In the genomic region with DNA sequence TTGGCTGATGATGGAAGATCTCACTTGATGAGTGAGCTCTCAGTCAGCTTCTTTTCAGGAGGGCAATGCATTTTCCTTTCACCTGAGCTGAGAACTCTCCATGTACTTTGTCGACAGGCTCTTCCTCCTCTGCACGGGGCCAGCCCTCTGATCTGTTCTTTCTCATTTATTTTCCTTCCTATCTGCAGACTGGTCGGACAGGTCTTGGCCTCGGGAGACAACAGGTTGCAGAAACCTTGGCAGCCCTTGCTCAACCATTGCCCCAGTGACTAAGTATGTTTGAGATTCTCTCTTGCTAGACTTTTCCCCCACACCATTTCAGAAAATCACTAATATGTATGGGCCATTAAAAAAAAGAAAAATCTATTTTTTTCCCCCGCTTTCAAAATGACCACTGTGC, we compare ENCODE assay signal across 21 mouse cellular contexts.
"Had no signal": no experiment of that assay in that cellular context is flagged by ENCODE, and none has a peak within 500 bp of the region (broad histone marks: within the 10 kb centered on the region; RNA-seq: fewer than 3 reads in every experiment).

No protein-coding gene starts in this region.

- H3K27ac ChIP-seq: kidney, embryonic 15.5 days; left cerebral cortex, adult 2 months; liver, embryonic 13.5 days; neural tube, embryonic 12.5 days; neural tube, embryonic 15.5 days; stomach, embryonic 15.5 days had no signal

- DNase-seq: kidney, adult 8-10 months; kidney, postnatal 10 days; kidney, postnatal 36 days; layer of hippocampus, postnatal 36 days; liver, embryonic 13.5 days; lung, adult 2 months; lung, postnatal 14 days; lung, postnatal 4 days; midbrain, embryonic 14.5 days; right cerebral cortex, adult 18-20 months; right cerebral cortex, postnatal 14 days; right cerebral cortex, postnatal 4 days; thymus, adult 2 months; thymus, postnatal 14 days; thymus, postnatal 4 days had no signal

- H3K27me3 ChIP-seq: kidney, embryonic 15.5 days; liver, embryonic 13.5 days; neural tube, embryonic 12.5 days; neural tube, embryonic 15.5 days; stomach, embryonic 15.5 days had no signal

- H3K36me3 ChIP-seq: kidney, embryonic 15.5 days; liver, embryonic 13.5 days; neural tube, embryonic 12.5 days; neural tube, embryonic 15.5 days; stomach, embryonic 15.5 days had no signal

- H3K9ac ChIP-seq: kidney, embryonic 15.5 days; liver, embryonic 13.5 days; neural tube, embryonic 12.5 days; neural tube, embryonic 15.5 days; stomach, embryonic 15.5 days had no signal

- H3K4me3 ChIP-seq: kidney, embryonic 15.5 days; left cerebral cortex, adult 2 months; liver, embryonic 13.5 days; neural tube, embryonic 12.5 days; neural tube, embryonic 15.5 days; stomach, embryonic 15.5 days had no signal

- H3K4me1 ChIP-seq: kidney, embryonic 15.5 days; liver, embryonic 13.5 days; neural tube, embryonic 12.5 days; neural tube, embryonic 15.5 days; stomach, embryonic 15.5 days had no signal

- H3K9me3 ChIP-seq: kidney, embryonic 15.5 days; liver, embryonic 13.5 days; neural tube, embryonic 12.5 days; neural tube, embryonic 15.5 days; stomach, embryonic 15.5 days had no signal

- H3K4me2 ChIP-seq: kidney, embryonic 15.5 days; liver, embryonic 13.5 days; midbrain, embryonic 11.5 days; neural tube, embryonic 12.5 days; neural tube, embryonic 15.5 days; stomach, embryonic 15.5 days had no signal
